Mouse (Mus musculus) G1E (cell line): ENCODE measurements around the gene Cd24a.

Source experiments
- CTCF ChIP-seq: IDR thresholded peaks from 2 replicates; pipeline ENCODE4 v1.5.1; 2012; ENCODE audit warnings: low read depth, low read length, inconsistent platforms, mixed read lengths
- GATA1 ChIP-seq: IDR thresholded peaks from 2 replicates; pipeline ENCODE4 v1.6.1; 2012; ENCODE audit warnings: borderline replicate concordance, low read length, inconsistent platforms, mixed read lengths
- POLR2AphosphoS5 ChIP-seq: IDR thresholded peaks from 2 replicates; pipeline ENCODE4 v1.6.1; 2012; ENCODE audit warnings: low read depth, low read length, inconsistent platforms; ENCODE audit not compliant: insufficient replicate concordance
- TAL1 ChIP-seq: conservative IDR thresholded peaks from 2 replicates; pipeline ENCODE4 v1.6.1; 2012; ENCODE audit warnings: low read depth, low read length, inconsistent platforms, mixed read lengths

DNA sequence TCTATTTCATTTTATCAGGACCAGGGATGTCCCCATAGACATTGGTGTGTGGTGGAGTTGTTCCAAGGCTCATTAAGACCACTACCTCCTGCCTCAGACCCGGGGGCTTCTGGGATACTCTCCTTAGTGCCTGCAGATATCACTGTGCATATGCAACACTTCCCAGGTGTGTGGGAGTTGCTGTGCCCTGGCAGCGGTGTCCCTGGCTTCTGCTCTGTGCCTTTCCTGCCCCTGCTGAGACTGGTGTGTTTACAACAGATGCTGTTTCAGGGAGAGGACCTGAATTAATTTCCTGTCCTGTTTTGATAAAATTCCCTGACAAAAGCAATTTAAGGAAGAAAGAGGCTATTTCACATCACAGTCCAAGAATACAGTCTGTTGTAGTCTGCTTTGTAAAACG, 27.2 kb upstream of the Cd24a start:
- TF ChIP-seq GATA1: no peak
- TF ChIP-seq CTCF: no peak
- no peak for TF ChIP-seq TAL1
- no peak for TF ChIP-seq POLR2AphosphoS5
